Mouse (Mus musculus) midbrain, postnatal 0 days (tissue): ENCODE data around the gene Rbms1. TPM values are rescaled to one million over a fixed set of nuclear protein-coding genes. Genes with fewer than 3 reads are reported as not detected.

Experiments
- ATAC-seq: fragments of 200-750 bp; cut with Nextera tagmentation; 2 replicates; pipeline ENCODE4 v1.8.0; 2017; ENCODE audit warnings: moderate number of reproducible peaks, mild to moderate bottlenecking, moderate TSS enrichment, moderate library complexity; ENCODE audit not compliant: low FRiP score
- DNase-seq: peaks from one replicate; pipeline ENCODE4 v3.0.0-alpha.2; 2015; ENCODE audit warnings: low spot score
- H3K27ac ChIP-seq: fragments of 300-500 bp; sonication (generic); 2 replicates; pipeline ENCODE4 v1.5.1; 2014; ENCODE audit warnings: low read depth, mild to moderate bottlenecking, low read length, mixed read lengths
- H3K27me3 ChIP-seq: fragments of 300-500 bp; sonication (generic); 2 replicates; pipeline ENCODE4 v1.6.1; 2014; ENCODE audit warnings: low read length, control low read depth, mixed read lengths; ENCODE audit not compliant: insufficient read depth
- H3K36me3 ChIP-seq: fragments of 300-500 bp; sonication (generic); 2 replicates; pipeline ENCODE4 v1.6.1; 2014; ENCODE audit warnings: low read length, control low read depth, mixed read lengths; ENCODE audit not compliant: insufficient read depth
- H3K4me1 ChIP-seq: fragments of 300-500 bp; sonication (generic); 2 replicates; pipeline ENCODE4 v1.6.1; 2014; ENCODE audit warnings: mild to moderate bottlenecking, control low read depth, antibody characterized with exemption, low read length, mixed read lengths; ENCODE audit not compliant: insufficient read depth
- H3K4me2 ChIP-seq: fragments of 300-500 bp; sonication (generic); 2 replicates; pipeline ENCODE4 v1.6.1; 2014; ENCODE audit warnings: low read depth, mild to moderate bottlenecking, low read length, mixed read lengths; ENCODE audit not compliant: poor library complexity, severe bottlenecking
- H3K4me3 ChIP-seq: fragments of 300-500 bp; sonication (generic); 2 replicates; pipeline ENCODE4 v1.5.1; 2014; ENCODE audit warnings: low read depth, mild to moderate bottlenecking, low read length, moderate library complexity
- H3K9ac ChIP-seq: fragments of 300-500 bp; sonication (generic); replicated peaks from 2 replicates; pipeline ENCODE4 v1.6.1; 2014; ENCODE audit warnings: mild to moderate bottlenecking, low read length, moderate library complexity, mixed read lengths; ENCODE audit not compliant: poor library complexity, severe bottlenecking
- H3K9me3 ChIP-seq: fragments of 300-500 bp; sonication (generic); 2 replicates; pipeline ENCODE4 v1.6.1; 2016; ENCODE audit warnings: low read length, control low read depth
- CTCF ChIP-seq: IDR thresholded peaks from 2 replicates; pipeline ENCODE4 v1.5.1; 2016; ENCODE audit warnings: antibody characterized with exemption, mild to moderate bottlenecking
- whole genome bisulfite sequencing: fragments of 180-500 bp; shearing (Covaris S2); extraction: QIAGEN DNeasy Blood & Tissue Kit; methylation state at CpG from one replicate; pipeline ENCODE4 v1.1.7; 2014; 5-methylcytosine and 5-hydroxymethylcytosine counted together
- polyA plus RNA-seq: library from polyadenylated mRNA; unstranded; fragments of >200 nt; fragmentation: Nextera tagmentation; extraction: Ambion mirVana; gene quantifications from 2 replicates; pipeline ENCODE4 v1.2.1, GENCODE M21; 2015
- total RNA-seq: library from RNA; depleted of rRNA; stranded (reverse); fragments of >200 nt; gene quantifications from 2 replicates; pipeline ENCODE4 v1.2.3, GENCODE M21; 2014

The Rbms1 gene
- total and polyA plus RNA-seq, 2 experiments from 2014 or later: 36.2 to 40.4 TPM

- Histone ChIP-seq H3K9me3 (no peaks in the 10 kb centered on the region), H3K27me3 (0 out of 2 replicates have a peak, but pooled peaks cover 3% of the 10 kb centered on the region), H3K27ac (no peak overlapping the region), H3K36me3 (no peaks in the 10 kb centered on the region), H3K4me1 (no peaks in the 10 kb centered on the region; the same call in 1 of the 2 replicates), H3K4me3 (no peak overlapping the region), H3K9ac (no peak overlapping the region), H3K4me2 (0 out of 2 replicates have a peak overlapping the region, but pooled peaks have one; percentile 3)
- ATAC-seq (peak; percentile 53; the same call in 1 of the 2 replicates), DNase-seq (peak; percentile 66)
- WGBS: 14% methylated on average over 4 of the region's 4 CpGs
- TF ChIP-seq CTCF: peak; percentile 77
Measured at GRCm38 (mm10) chr2:60802191-60802590, 160.8 kb downstream of the Rbms1 start.

- 19% methylated on average over 12 of the region's 12 CpGs for WGBS
- no peaks in the 10 kb centered on the region for H3K36me3 ChIP-seq
- ATAC-seq: no peak
- TF ChIP-seq CTCF: no peak
- peaks cover under 1% of the 10 kb centered on the region; the same call in 1 of the 2 replicates for H3K4me1 ChIP-seq
- no peak overlapping the region for H3K4me3 ChIP-seq
- H3K9me3 ChIP-seq: no peaks in the 10 kb centered on the region
- H3K27me3 ChIP-seq: 0 out of 2 replicates have a peak, but pooled peaks cover 3% of the 10 kb centered on the region
- H3K27ac ChIP-seq: no peak overlapping the region
- H3K9ac ChIP-seq: no peak overlapping the region
- DNase-seq: no peak
- H3K4me2 ChIP-seq: peak overlapping the region; percentile 23
Measured at GRCm38 (mm10) chr2:60801571-60802155, 161.3 kb downstream of the Rbms1 start.

- Histone ChIP-seq H3K27me3 (0 out of 2 replicates have a peak, but pooled peaks cover 3% of the 10 kb centered on the region), H3K9ac (no peak overlapping the region), H3K4me2 (peak overlapping the region; percentile 23), H3K36me3 (no peaks in the 10 kb centered on the region), H3K4me3 (peak overlapping the region; percentile 8; the same call in 1 of the 2 replicates), H3K9me3 (no peaks in the 10 kb centered on the region), H3K27ac (no peak overlapping the region), H3K4me1 (peaks cover 4% of the 10 kb centered on the region; the same call in 1 of the 2 replicates)
- peak; percentile 46 for DNase-seq
- 21% methylated on average over 15 of the region's 15 CpGs for WGBS
- TF ChIP-seq CTCF: no peak
- no peak for ATAC-seq
Measured at GRCm38 (mm10) chr2:60800921-60801558, 162.0 kb downstream of the Rbms1 start.

- H3K27me3 ChIP-seq: 0 out of 2 replicates have a peak, but pooled peaks cover 3% of the 10 kb centered on the region
- peaks cover 4% of the 10 kb centered on the region; the same call in 1 of the 2 replicates for H3K4me1 ChIP-seq
Measured at GRCm38 (mm10) chr2:60799816-60800215, 163.2 kb downstream of the Rbms1 start.

GRCm38 (mm10) chr2:60798767-60799529 is 164.0 kb downstream of the Rbms1 start:
- Histone ChIP-seq H3K4me1 (peaks cover 4% of the 10 kb centered on the region; the same call in 1 of the 2 replicates), H3K4me3 (no peak overlapping the region), H3K9ac (no peak overlapping the region), H3K27me3 (peaks cover 3% of the 10 kb centered on the region; the same call in 1 of the 2 replicates), H3K36me3 (no peaks in the 10 kb centered on the region), H3K27ac (no peak overlapping the region), H3K9me3 (no peaks in the 10 kb centered on the region), H3K4me2 (no peak overlapping the region)
- no peak for TF ChIP-seq CTCF
- 82% methylated on average over 17 of the region's 17 CpGs for WGBS
- no peak for DNase-seq
- no peak for ATAC-seq

More at GRCm38 (mm10) chr2:60799816-60800215, 163.2 kb downstream of the Rbms1 start:
- H3K4me3 ChIP-seq: no peak overlapping the region
- H3K9me3 ChIP-seq: no peaks in the 10 kb centered on the region
- no peak for TF ChIP-seq CTCF
- WGBS: 93% methylated on average over 7 of the region's 7 CpGs
- no peak overlapping the region for H3K27ac ChIP-seq
- H3K4me2 ChIP-seq: no peak overlapping the region
- no peak overlapping the region for H3K9ac ChIP-seq
- ATAC-seq (no peak), DNase-seq (no peak)
- no peaks in the 10 kb centered on the region for H3K36me3 ChIP-seq
